Mouse (Mus musculus): ENCODE results near the gene Lrrc72. TPM values are rescaled to one million over a fixed set of nuclear protein-coding genes. Genes with fewer than 3 reads are reported as not detected.
A peak's percentile ranks its signal among the peaks of the same experiment; 100 is the strongest.
"Not testable (repeated sequence)": the region's sequence is repeated elsewhere in the genome, so short reads cannot be mapped to it uniquely, and the experiment has no call there.

The Lrrc72 gene
- total and polyA plus RNA-seq, 2 experiments, result not detected

GRCm38 (mm10) chr12:36207800-36208148 is 45.4 kb downstream of the Lrrc72 start:
- H3K27ac ChIP-seq (replicated peaks; ENCODE audit: insufficient read depth, low read depth, low read length), result no peak overlapping the region
- H3K9ac ChIP-seq (ENCODE audit: low read depth, low read length), result no peak overlapping the region
- TF ChIP-seq CTCF (IDR thresholded peaks at IDR 0.05; ENCODE audit: low read depth, low read length) (no peak), POLR2A (IDR thresholded peaks at IDR 0.05; ENCODE audit: extremely low read depth, insufficient read depth, low read length) (no peak)
- 87% methylated on average over 7 of the region's 7 CpGs for WGBS
- H3K4me3 ChIP-seq (ENCODE audit: insufficient read depth, low read depth, low read length), result no peak overlapping the region
- no peaks in the 10 kb centered on the region for H3K27me3 ChIP-seq (ENCODE audit: control insufficient read depth, insufficient read depth, low read length)
- H3K36me3 ChIP-seq (ENCODE audit: control insufficient read depth, insufficient read depth, low read length), result no peaks in the 10 kb centered on the region
- DNase-seq (ENCODE audit: extremely low read depth, low read depth, low spot score), result no peak
- H3K79me2 ChIP-seq (ENCODE audit: control insufficient read depth, insufficient read depth, low read length), result no peaks in the 10 kb centered on the region
- H3K4me1 ChIP-seq (ENCODE audit: control insufficient read depth, insufficient read depth, low read length), result no peaks in the 10 kb centered on the region

GRCm38 (mm10) chr12:36207072-36207799 is 46.0 kb downstream of the Lrrc72 start:
- Histone ChIP-seq H3K27me3 (ENCODE audit: control insufficient read depth, insufficient read depth, low read length) (no peaks in the 10 kb centered on the region), H3K4me1 (ENCODE audit: control insufficient read depth, insufficient read depth, low read length) (no peaks in the 10 kb centered on the region), H3K36me3 (ENCODE audit: control insufficient read depth, insufficient read depth, low read length) (no peaks in the 10 kb centered on the region), H3K9ac (ENCODE audit: low read depth, low read length) (no peak overlapping the region), H3K4me3 (ENCODE audit: insufficient read depth, low read depth, low read length) (no peak overlapping the region), H3K79me2 (ENCODE audit: control insufficient read depth, insufficient read depth, low read length) (no peaks in the 10 kb centered on the region), H3K27ac (replicated peaks; ENCODE audit: insufficient read depth, low read depth, low read length) (no peak overlapping the region)
- 63% methylated on average over 9 of the region's 9 CpGs for WGBS
- DNase-seq (ENCODE audit: extremely low read depth, low read depth, low spot score), result peak; percentile 11
- TF ChIP-seq POLR2A (IDR thresholded peaks at IDR 0.05; ENCODE audit: extremely low read depth, insufficient read depth, low read length), result no peak
- TF ChIP-seq CTCF (IDR thresholded peaks at IDR 0.05; ENCODE audit: low read depth, low read length), result no peak

GRCm38 (mm10) chr12:36205579-36206119 is 47.5 kb downstream of the Lrrc72 start:
- WGBS, result 52% methylated on average over 5 of the region's 5 CpGs
- not testable (repeated sequence) for H3K27me3 ChIP-seq (ENCODE audit: control insufficient read depth, insufficient read depth, low read length); H3K79me2 ChIP-seq (ENCODE audit: control insufficient read depth, insufficient read depth, low read length)

GRCm38 (mm10) chr12:36194976-36195375 is 58.2 kb downstream of the Lrrc72 start:
- Histone ChIP-seq H3K27me3 (ENCODE audit: control insufficient read depth, insufficient read depth, low read length) (no peaks in the 10 kb centered on the region), H3K27ac (replicated peaks; ENCODE audit: insufficient read depth, low read depth, low read length) (no peak overlapping the region), H3K79me2 (ENCODE audit: control insufficient read depth, insufficient read depth, low read length) (no peaks in the 10 kb centered on the region), H3K4me3 (ENCODE audit: insufficient read depth, low read depth, low read length) (no peak overlapping the region), H3K36me3 (ENCODE audit: control insufficient read depth, insufficient read depth, low read length) (peaks cover 44% of the 10 kb centered on the region), H3K4me1 (ENCODE audit: control insufficient read depth, insufficient read depth, low read length) (no peaks in the 10 kb centered on the region), H3K9ac (ENCODE audit: low read depth, low read length) (no peak overlapping the region)
- no peak for DNase-seq (ENCODE audit: extremely low read depth, low read depth, low spot score)
- 95% methylated on average over 7 of the region's 7 CpGs for WGBS
- TF ChIP-seq CTCF (IDR thresholded peaks at IDR 0.05; ENCODE audit: low read depth, low read length) (no peak), POLR2A (IDR thresholded peaks at IDR 0.05; ENCODE audit: extremely low read depth, insufficient read depth, low read length) (no peak)

More at GRCm38 (mm10) chr12:36205579-36206119, 47.5 kb downstream of the Lrrc72 start:
- not testable (repeated sequence) for H3K9ac ChIP-seq (ENCODE audit: low read depth, low read length); H3K27ac ChIP-seq (replicated peaks; ENCODE audit: insufficient read depth, low read depth, low read length); H3K36me3 ChIP-seq (ENCODE audit: control insufficient read depth, insufficient read depth, low read length); H3K4me3 ChIP-seq (ENCODE audit: insufficient read depth, low read depth, low read length); H3K4me1 ChIP-seq (ENCODE audit: control insufficient read depth, insufficient read depth, low read length)
- peak; percentile 40 for DNase-seq (ENCODE audit: extremely low read depth, low read depth, low spot score)

GRCm38 (mm10) chr12:36190343-36190742 is 62.9 kb downstream of the Lrrc72 start:
- no peak for TF ChIP-seq CTCF (IDR thresholded peaks at IDR 0.05; ENCODE audit: low read depth, low read length)
- no peak for TF ChIP-seq POLR2A (IDR thresholded peaks at IDR 0.05; ENCODE audit: extremely low read depth, insufficient read depth, low read length)
- DNase-seq (ENCODE audit: extremely low read depth, low read depth, low spot score), result no peak
- 89% methylated on average over 5 of the region's 5 CpGs for WGBS
- H3K4me1 ChIP-seq (ENCODE audit: control insufficient read depth, insufficient read depth, low read length), result no peaks in the 10 kb centered on the region
- H3K79me2 ChIP-seq (ENCODE audit: control insufficient read depth, insufficient read depth, low read length), result no peaks in the 10 kb centered on the region
- no peak overlapping the region for H3K4me3 ChIP-seq (ENCODE audit: insufficient read depth, low read depth, low read length)
- H3K27me3 ChIP-seq (ENCODE audit: control insufficient read depth, insufficient read depth, low read length), result no peaks in the 10 kb centered on the region
- no peak overlapping the region for H3K27ac ChIP-seq (replicated peaks; ENCODE audit: insufficient read depth, low read depth, low read length)
- no peak overlapping the region for H3K9ac ChIP-seq (ENCODE audit: low read depth, low read length)
- peaks cover 42% of the 10 kb centered on the region for H3K36me3 ChIP-seq (ENCODE audit: control insufficient read depth, insufficient read depth, low read length)

GRCm38 (mm10) chr12:36189610-36190009 is 63.6 kb downstream of the Lrrc72 start:
- peaks cover 39% of the 10 kb centered on the region for H3K36me3 ChIP-seq (ENCODE audit: control insufficient read depth, insufficient read depth, low read length)
- no peak for TF ChIP-seq CTCF (IDR thresholded peaks at IDR 0.05; ENCODE audit: low read depth, low read length)
- TF ChIP-seq POLR2A (IDR thresholded peaks at IDR 0.05; ENCODE audit: extremely low read depth, insufficient read depth, low read length), result no peak
- 91% methylated on average over 3 of the region's 3 CpGs for WGBS

More at GRCm38 (mm10) chr12:36189610-36190009, 63.6 kb downstream of the Lrrc72 start:
- Histone ChIP-seq H3K79me2 (ENCODE audit: control insufficient read depth, insufficient read depth, low read length) (no peaks in the 10 kb centered on the region), H3K4me3 (ENCODE audit: insufficient read depth, low read depth, low read length) (no peak overlapping the region), H3K9ac (ENCODE audit: low read depth, low read length) (no peak overlapping the region), H3K27me3 (ENCODE audit: control insufficient read depth, insufficient read depth, low read length) (no peaks in the 10 kb centered on the region), H3K27ac (replicated peaks; ENCODE audit: insufficient read depth, low read depth, low read length) (no peak overlapping the region), H3K4me1 (ENCODE audit: control insufficient read depth, insufficient read depth, low read length) (no peaks in the 10 kb centered on the region)
- no peak for DNase-seq (ENCODE audit: extremely low read depth, low read depth, low spot score)

Data from liver, adult 2 months (tissue).